Mouse (Mus musculus): ENCODE results near the gene Brd4.

GRCm38 (mm10) chr17:32256896-32257295 is 27.6 kb downstream of the Brd4 start:
- TF ChIP-seq CTCF (IDR thresholded peaks at IDR 0.05; ENCODE audit: borderline replicate concordance, insufficient read depth, low read length) (no peak), POLR2A (IDR thresholded peaks at IDR 0.05; ENCODE audit: low read depth, low read length) (no peak)

Data from embryonic fibroblast, embryonic 13.5 days (primary cell).